ENCODE assay signal across 8 mouse cellular contexts in genomic region chr17:21449669-21450068, GRCm38 (mm10). TPM values are rescaled to one million over a fixed set of nuclear protein-coding genes. Genes with fewer than 3 reads are reported as not detected.
A peak's percentile ranks its signal among the peaks of the same experiment; 100 is the strongest.
DNase-seq lines count a peak whose midpoint lies in the region; ATAC-seq lines count a peak whose summit lies in the region.

No protein-coding gene starts in this region.

- H3K9me3 ChIP-seq in forebrain, embryonic 16.5 days (ENCODE audit: control insufficient read depth, low read length), result no peaks in the 10 kb centered on the region
- H3K9me3 ChIP-seq in hindbrain, embryonic 10.5 days, result no peaks in the 10 kb centered on the region
- H3K9me3 ChIP-seq in lung, embryonic 16.5 days (ENCODE audit: control insufficient read depth, low read length), result no peaks in the 10 kb centered on the region

- peak overlapping the region; percentile 62 for H3K9ac ChIP-seq in forebrain, embryonic 16.5 days (replicated peaks; ENCODE audit: low read depth, low read length)
- H3K9ac ChIP-seq in lung, embryonic 16.5 days (ENCODE audit: low read length), result peak overlapping the region; percentile 77

- peak; percentile 82 for ATAC-seq in forebrain, embryonic 16.5 days
- peak; percentile 79 for ATAC-seq in lung, embryonic 16.5 days (ENCODE audit: low read depth)

- peak overlapping the region; percentile 75 for H3K4me2 ChIP-seq in forebrain, embryonic 16.5 days (ENCODE audit: low read length)
- peak overlapping the region; percentile 71 for H3K4me2 ChIP-seq in lung, embryonic 16.5 days (ENCODE audit: low read depth, low read length)

- no peaks in the 10 kb centered on the region for H3K36me3 ChIP-seq in forebrain, embryonic 16.5 days (ENCODE audit: control insufficient read depth, insufficient read depth)
- peaks cover 5% of the 10 kb centered on the region; the same call in 1 of the 2 replicates for H3K36me3 ChIP-seq in hindbrain, embryonic 10.5 days
- H3K36me3 ChIP-seq in lung, embryonic 16.5 days (ENCODE audit: control insufficient read depth, insufficient read depth, low read length), result no peaks in the 10 kb centered on the region

- peak overlapping the region; percentile 87 for H3K4me3 ChIP-seq in forebrain, embryonic 16.5 days (replicated peaks; ENCODE audit: low read length)
- peak overlapping the region; percentile 63 for H3K4me3 ChIP-seq in hindbrain, embryonic 10.5 days
- H3K4me3 ChIP-seq in lung, embryonic 16.5 days (ENCODE audit: low read length), result peak overlapping the region; percentile 79

- peak; percentile 90 for DNase-seq in MN1 (ENCODE audit: low spot score)
- peak; percentile 48 for DNase-seq in cerebellum, adult 11-12 months
- peak; percentile 56 for DNase-seq in hindbrain, embryonic 10.5 days (ENCODE audit: low spot score)
- peak; percentile 89 for DNase-seq in layer of hippocampus, adult 9-10 months (ENCODE audit: low spot score)
- DNase-seq in retina, adult 2 months (ENCODE audit: low read depth, low spot score), result peak; percentile 57
- peak; percentile 80 for DNase-seq in thymus, postnatal 25 days

- H3K27ac ChIP-seq in forebrain, embryonic 16.5 days (ENCODE audit: low read length), result peak overlapping the region; percentile 87
- H3K27ac ChIP-seq in hindbrain, embryonic 10.5 days, result peak overlapping the region; percentile 87
- peak overlapping the region; percentile 99 for H3K27ac ChIP-seq in lung, embryonic 16.5 days (ENCODE audit: low read length)

- 0% methylated on average over 3 of the region's 3 CpGs for WGBS in forebrain, embryonic 16.5 days
- WGBS in hindbrain, embryonic 10.5 days, result 0% methylated on average over 3 of the region's 3 CpGs
- WGBS in lung, embryonic 16.5 days, result 0% methylated on average over 3 of the region's 3 CpGs

- peaks cover 5% of the 10 kb centered on the region for H3K4me1 ChIP-seq in forebrain, embryonic 16.5 days (replicated peaks; ENCODE audit: control insufficient read depth, insufficient read depth, low read length)
- peaks cover 7% of the 10 kb centered on the region for H3K4me1 ChIP-seq in hindbrain, embryonic 10.5 days (replicated peaks)
- peaks cover 5% of the 10 kb centered on the region for H3K4me1 ChIP-seq in lung, embryonic 16.5 days (replicated peaks; ENCODE audit: control insufficient read depth, insufficient read depth, low read length)

- H3K27me3 ChIP-seq in forebrain, embryonic 16.5 days (replicated peaks; ENCODE audit: control insufficient read depth, insufficient read depth, low read length), result no peaks in the 10 kb centered on the region
- no peaks in the 10 kb centered on the region for H3K27me3 ChIP-seq in hindbrain, embryonic 10.5 days (ENCODE audit: insufficient read depth, poor library complexity, severe bottlenecking)
- H3K27me3 ChIP-seq in lung, embryonic 16.5 days (ENCODE audit: control insufficient read depth, insufficient read depth, low read depth, low read length), result no peaks in the 10 kb centered on the region

RNA-seq across cellular contexts. Expression of gene Zfp51, which starts 0.5 kb away (rescaled TPM):
- polyA plus RNA-seq in forebrain, embryonic 16.5 days (2015; fragmentation: Nextera tagmentation; extraction: Ambion mirVana), result 13.0 and 16.0 TPM in 2 replicates
- 11.6 and 14.9 TPM in 2 replicates for polyA plus RNA-seq in hindbrain, embryonic 10.5 days (2016; fragmentation: Nextera tagmentation; extraction: Ambion mirVana)
- 15.0 and 17.1 TPM in 2 replicates for polyA plus RNA-seq in lung, embryonic 16.5 days (2015; fragmentation: Nextera tagmentation; extraction: Ambion mirVana)

RNA-seq across cellular contexts. Expression of gene Zfp54, which starts 26.6 kb away (rescaled TPM):
- polyA plus RNA-seq in forebrain, embryonic 16.5 days (2015; fragmentation: Nextera tagmentation; extraction: Ambion mirVana), result 4.1 and 5.7 TPM in 2 replicates
- polyA plus RNA-seq in hindbrain, embryonic 10.5 days (2016; fragmentation: Nextera tagmentation; extraction: Ambion mirVana), result 2.3 and 3.8 TPM in 2 replicates
- polyA plus RNA-seq in lung, embryonic 16.5 days (2015; fragmentation: Nextera tagmentation; extraction: Ambion mirVana), result 6.9 and 8.8 TPM in 2 replicates

RNA-seq across cellular contexts. Expression of gene Zfp53, which starts 39.1 kb away (rescaled TPM):
- 12.4 and 13.5 TPM in 2 replicates for polyA plus RNA-seq in forebrain, embryonic 16.5 days (2015; fragmentation: Nextera tagmentation; extraction: Ambion mirVana)
- polyA plus RNA-seq in hindbrain, embryonic 10.5 days (2016; fragmentation: Nextera tagmentation; extraction: Ambion mirVana), result 6.3 and 9.6 TPM in 2 replicates
- 12.0 and 12.5 TPM in 2 replicates for polyA plus RNA-seq in lung, embryonic 16.5 days (2015; fragmentation: Nextera tagmentation; extraction: Ambion mirVana)

Comparison
In these comparisons a context has a peak if more than half of its experiments do, and no peak if none do; other contexts are left out.
1. Peak in every context shown above with its lines: DNase-seq, ATAC-seq, H3K4me3 ChIP-seq and H3K27ac ChIP-seq.